Mouse (Mus musculus) kidney, embryonic 16.5 days (tissue): Measurements from ENCODE around the gene Rnf5. TPM values are rescaled to one million over a fixed set of nuclear protein-coding genes. Genes with fewer than 3 reads are reported as not detected.

Source experiments
- ATAC-seq: fragments of 200-750 bp; cut with Nextera tagmentation; 2 replicates; pipeline ENCODE4 v1.8.0; 2017; ENCODE audit warnings: moderate TSS enrichment; ENCODE audit not compliant: low FRiP score, low TSS enrichment
- H3K27ac ChIP-seq: fragments of 300-500 bp; sonication (generic); 2 replicates; pipeline ENCODE4 v1.5.1; 2014; ENCODE audit warnings: low read length
- H3K27me3 ChIP-seq: fragments of 300-500 bp; sonication (generic); 2 replicates; pipeline ENCODE4 v1.6.1; 2014; ENCODE audit warnings: low read length, control low read depth, mixed read lengths; ENCODE audit not compliant: insufficient read depth
- H3K36me3 ChIP-seq: fragments of 300-500 bp; sonication (generic); 2 replicates; pipeline ENCODE4 v1.6.1; 2014; ENCODE audit warnings: low read length, control low read depth, mixed read lengths; ENCODE audit not compliant: insufficient read depth
- H3K4me1 ChIP-seq: fragments of 300-500 bp; sonication (generic); 2 replicates; pipeline ENCODE4 v1.6.1; 2014; ENCODE audit warnings: low read length, control low read depth, mixed read lengths; ENCODE audit not compliant: insufficient read depth
- H3K4me2 ChIP-seq: fragments of 300-500 bp; sonication (generic); replicated peaks from 2 replicates; pipeline ENCODE4 v1.6.1; 2014; ENCODE audit warnings: low read depth, low read length
- H3K4me3 ChIP-seq: fragments of 300-500 bp; sonication (generic); 2 replicates; pipeline ENCODE4 v1.5.1; 2014; ENCODE audit warnings: mild to moderate bottlenecking, low read length
- H3K9ac ChIP-seq: fragments of 300-500 bp; sonication (generic); replicated peaks from 2 replicates; pipeline ENCODE4 v1.6.1; 2014; ENCODE audit warnings: low read length
- H3K9me3 ChIP-seq: fragments of 300-500 bp; sonication (generic); 2 replicates; pipeline ENCODE4 v1.6.1; 2016; ENCODE audit warnings: low read length, control low read depth
- WGBS: fragments of 180-500 bp; shearing (Covaris S2); extraction: QIAGEN DNeasy Blood & Tissue Kit; methylation state at CpG from one replicate; pipeline ENCODE4 v1.1.7; 2014; 5-methylcytosine and 5-hydroxymethylcytosine counted together
- polyA plus RNA-seq: library from polyadenylated mRNA; unstranded; fragments of >200 nt; fragmentation: Nextera tagmentation; extraction: Ambion mirVana; gene quantifications from 2 replicates; pipeline ENCODE4 v1.2.1, GENCODE M21; 2015

Gene Rnf5
- polyA plus RNA-seq, 1 experiment from 2014 or later: 185 TPM

DNA sequence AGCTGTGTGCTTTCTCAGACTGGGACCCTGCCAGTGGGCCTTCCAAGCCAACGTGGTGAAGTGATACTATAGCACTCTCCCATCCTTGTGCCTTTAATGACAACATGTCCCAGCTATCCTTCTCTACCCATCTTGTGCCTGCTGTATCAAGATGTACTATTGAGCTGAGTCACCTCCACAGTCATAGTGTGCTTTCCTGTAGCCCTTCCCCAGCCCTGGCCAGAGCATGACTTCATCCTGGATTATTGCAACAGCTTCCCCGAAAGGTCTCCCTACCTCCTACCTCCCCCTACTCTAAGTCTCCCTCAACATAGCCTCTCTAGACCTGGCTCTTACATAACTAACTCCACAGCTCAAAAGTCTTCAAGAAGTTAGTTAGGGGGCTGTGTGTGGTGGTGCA, 32.2 kb upstream of the Rnf5 start:
- no peak overlapping the region for H3K27ac ChIP-seq
- no peak overlapping the region for H3K4me3 ChIP-seq
- no peak overlapping the region for H3K4me2 ChIP-seq
- no peak overlapping the region for H3K9ac ChIP-seq
- no peaks in the 10 kb centered on the region for H3K9me3 ChIP-seq
- 80% methylated on average over 2 of the region's 2 CpGs for WGBS
- peaks cover 16% of the 10 kb centered on the region for H3K4me1 ChIP-seq
- peaks cover 14% of the 10 kb centered on the region for H3K27me3 ChIP-seq
- ATAC-seq: no peak
- H3K36me3 ChIP-seq: no peaks in the 10 kb centered on the region

DNA sequence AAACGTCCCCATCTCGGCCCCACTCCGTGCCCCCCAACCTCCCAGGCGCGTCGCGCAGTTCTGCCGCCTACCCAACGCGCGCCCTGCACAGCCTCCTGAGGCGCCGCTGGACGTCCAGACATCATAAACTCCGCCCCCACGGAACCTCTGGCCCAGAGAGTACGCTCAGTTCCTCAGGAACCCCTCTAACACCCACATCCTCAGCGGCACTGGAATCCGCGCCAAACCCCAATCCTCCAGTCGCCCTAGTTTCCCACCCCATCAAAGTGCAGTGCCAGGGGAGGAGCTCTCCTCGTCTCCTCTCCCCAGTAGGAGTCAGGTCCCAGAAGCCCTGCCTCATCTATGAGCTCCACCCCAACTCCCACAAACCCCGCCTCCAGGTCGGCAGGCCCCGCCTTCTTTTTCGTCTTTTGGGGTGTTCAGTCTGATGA, 28.8 kb upstream of the Rnf5 start:
- H3K4me1 ChIP-seq: peaks cover 43% of the 10 kb centered on the region
- H3K9me3 ChIP-seq: no peaks in the 10 kb centered on the region
- H3K4me2 ChIP-seq: peak overlapping the region; percentile 82
- ATAC-seq: peak; percentile 36
- H3K27me3 ChIP-seq: peaks cover 26% of the 10 kb centered on the region
- no peaks in the 10 kb centered on the region for H3K36me3 ChIP-seq
- WGBS: under 1% methylated on average over 26 of the region's 26 CpGs
- peak overlapping the region; percentile 28; the same call in 1 of the 2 replicates for H3K27ac ChIP-seq
- peak overlapping the region; percentile 46 for H3K4me3 ChIP-seq
- peak overlapping the region; percentile 54 for H3K9ac ChIP-seq

DNA sequence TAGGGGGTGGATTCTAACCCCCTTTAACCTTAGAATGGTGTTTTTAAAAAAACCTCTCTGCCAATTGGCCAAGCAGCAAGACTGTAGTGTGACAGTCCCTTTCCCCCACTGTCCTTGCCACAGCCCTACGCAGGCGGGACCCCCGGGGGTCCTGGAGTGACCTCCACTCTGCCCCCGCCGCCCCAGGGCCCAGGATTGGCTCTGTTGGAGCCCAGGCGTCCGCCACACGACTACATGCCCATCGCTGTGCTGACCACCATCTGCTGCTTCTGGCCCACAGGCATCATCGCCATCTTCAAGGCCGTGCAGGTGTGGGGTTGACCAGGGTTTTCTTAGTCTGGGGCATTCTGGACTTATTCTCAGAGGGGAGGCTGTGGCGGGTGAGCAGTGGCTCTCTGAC, 28.2 kb upstream of the Rnf5 start:
- Histone ChIP-seq H3K9ac (peak overlapping the region; percentile 54; the same call in 1 of the 2 replicates), H3K9me3 (no peaks in the 10 kb centered on the region), H3K36me3 (no peaks in the 10 kb centered on the region), H3K4me3 (peak overlapping the region; percentile 46), H3K27ac (no peak overlapping the region), H3K27me3 (peaks cover 26% of the 10 kb centered on the region), H3K4me2 (peak overlapping the region; percentile 82), H3K4me1 (peaks cover 43% of the 10 kb centered on the region)
- WGBS: 8% methylated on average over 12 of the region's 12 CpGs
- no peak for ATAC-seq

DNA sequence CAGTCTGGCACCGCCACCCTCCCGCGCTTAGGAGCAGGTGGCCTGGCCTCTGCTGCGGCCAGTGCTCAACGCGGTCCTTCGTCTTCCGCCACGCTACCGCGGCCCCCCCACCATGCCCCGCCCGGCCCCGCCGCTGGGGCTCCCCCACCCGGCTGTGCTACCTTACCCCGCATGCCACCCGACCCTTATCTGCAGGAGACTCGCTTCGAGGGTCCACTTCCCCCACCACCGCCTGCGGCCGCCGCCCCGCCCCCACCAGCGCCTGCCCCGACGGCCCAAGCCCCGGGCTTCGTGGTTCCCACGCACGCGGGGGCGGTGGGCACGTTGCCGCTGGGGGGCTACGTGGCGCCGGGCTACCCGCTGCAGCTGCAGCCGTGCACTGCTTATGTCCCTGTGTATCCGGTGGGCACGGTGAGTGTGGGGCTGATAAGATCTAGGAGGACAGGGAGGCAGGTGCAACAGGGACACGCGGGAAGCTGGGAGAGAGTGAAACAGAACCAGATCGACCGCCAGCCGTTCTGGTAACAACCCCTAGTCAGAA, 27.3 kb upstream of the Rnf5 start:
- no peak overlapping the region for H3K27ac ChIP-seq
- peak overlapping the region; percentile 56 for H3K4me2 ChIP-seq
- peaks cover 26% of the 10 kb centered on the region for H3K27me3 ChIP-seq
- no peaks in the 10 kb centered on the region for H3K36me3 ChIP-seq
- peaks cover 51% of the 10 kb centered on the region for H3K4me1 ChIP-seq
- H3K9ac ChIP-seq: peak overlapping the region; percentile 53; the same call in 1 of the 2 replicates
- no peak for ATAC-seq
- H3K9me3 ChIP-seq: no peaks in the 10 kb centered on the region
- 2% methylated on average over 44 of the region's 48 CpGs for WGBS
- peak overlapping the region; percentile 36 for H3K4me3 ChIP-seq

DNA sequence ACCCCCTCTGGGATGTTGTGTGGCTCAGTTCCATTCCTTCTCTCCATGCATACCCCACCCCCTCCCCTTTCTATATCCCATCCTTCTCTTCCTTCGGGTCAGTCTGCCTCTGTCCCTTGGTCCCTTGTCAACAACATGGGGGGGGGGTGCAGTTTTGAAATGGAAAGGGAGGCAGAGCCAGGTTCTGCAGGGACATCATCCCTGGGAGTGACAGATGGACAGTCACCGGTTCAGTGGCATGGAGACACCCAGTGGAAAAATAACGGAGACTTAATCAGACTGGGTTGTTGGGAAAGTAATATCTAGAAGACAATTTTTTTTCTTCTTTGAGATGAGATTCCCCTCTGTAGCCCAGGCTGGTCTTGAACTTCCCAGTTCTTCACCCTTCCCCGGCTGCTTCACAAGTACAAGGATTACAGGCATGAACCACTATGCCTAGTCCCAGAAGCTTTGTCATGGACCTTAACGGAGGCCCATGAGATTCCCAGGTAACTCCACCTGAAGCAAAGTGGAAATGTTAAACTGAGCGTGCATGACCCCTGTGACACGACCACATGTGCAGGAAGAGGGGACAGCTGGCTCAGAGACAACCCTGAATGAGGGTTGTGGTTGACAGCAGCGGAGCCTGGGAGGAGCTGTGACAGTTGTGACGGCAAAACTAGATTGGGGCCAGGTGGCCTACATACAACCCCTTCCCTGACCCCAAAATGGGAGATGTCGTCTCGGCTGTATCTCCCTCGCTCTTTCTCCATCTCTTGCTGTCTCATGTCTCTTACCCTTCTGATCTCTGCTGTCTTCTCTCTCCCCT, 26.5 kb upstream of the Rnf5 start:
- no peak overlapping the region for H3K9ac ChIP-seq
- H3K9me3 ChIP-seq: no peaks in the 10 kb centered on the region
- H3K4me2 ChIP-seq: peak overlapping the region; percentile 87
- peak overlapping the region; percentile 12; the same call in 1 of the 2 replicates for H3K4me3 ChIP-seq
- H3K4me1 ChIP-seq: peaks cover 54% of the 10 kb centered on the region
- 17% methylated on average over 12 of the region's 12 CpGs for WGBS
- no peak overlapping the region for H3K27ac ChIP-seq
- ATAC-seq: no peak
- peaks cover 26% of the 10 kb centered on the region for H3K27me3 ChIP-seq
- H3K36me3 ChIP-seq: 0 out of 2 replicates have a peak, but pooled peaks cover 6% of the 10 kb centered on the region

DNA sequence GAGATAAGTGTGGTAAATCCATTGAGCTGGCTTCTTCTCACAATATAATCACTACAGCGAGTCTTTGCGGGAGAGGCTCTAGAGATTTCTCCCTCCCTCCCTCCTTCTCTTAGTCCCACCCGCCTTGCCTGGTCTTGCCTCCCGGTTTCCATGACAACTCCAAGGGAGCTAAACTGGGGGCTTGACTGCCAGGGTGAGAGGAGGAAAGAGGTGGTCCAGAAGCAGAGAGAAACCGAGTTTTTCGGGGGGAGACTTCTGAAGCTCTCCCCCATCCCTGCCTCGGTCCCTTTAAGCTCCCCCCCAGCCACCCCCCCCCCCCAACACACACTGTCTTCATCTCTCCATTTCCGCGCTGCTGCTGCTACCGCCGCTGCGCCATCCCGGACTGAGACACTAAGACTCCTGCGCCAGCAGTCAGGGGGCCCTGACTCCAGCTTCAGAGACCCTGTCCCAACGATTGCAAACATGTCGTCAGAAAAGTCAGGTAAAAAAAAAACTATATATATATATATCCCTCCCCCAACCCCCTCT, 25.8 kb upstream of the Rnf5 start, which contains the start of gene Prrt1:
Gene Prrt1, plus strand, starts transcription at position 313 of the 531 bp plus-strand sequence.
- Histone ChIP-seq H3K4me1 (peaks cover 54% of the 10 kb centered on the region), H3K9me3 (no peaks in the 10 kb centered on the region), H3K4me2 (peak within 1 kb of the TSS; percentile 87), H3K36me3 (0 out of 2 replicates have a peak, but pooled peaks cover 6% of the 10 kb centered on the region), H3K27me3 (peaks cover 26% of the 10 kb centered on the region), H3K9ac (peak within 1 kb of the TSS; percentile 87), H3K4me3 (peak within 1 kb of the TSS; percentile 84), H3K27ac (peak within 1 kb of the TSS; percentile 98)
- ATAC-seq: no peak
- WGBS: 4% methylated on average over 11 of the region's 16 CpGs

DNA sequence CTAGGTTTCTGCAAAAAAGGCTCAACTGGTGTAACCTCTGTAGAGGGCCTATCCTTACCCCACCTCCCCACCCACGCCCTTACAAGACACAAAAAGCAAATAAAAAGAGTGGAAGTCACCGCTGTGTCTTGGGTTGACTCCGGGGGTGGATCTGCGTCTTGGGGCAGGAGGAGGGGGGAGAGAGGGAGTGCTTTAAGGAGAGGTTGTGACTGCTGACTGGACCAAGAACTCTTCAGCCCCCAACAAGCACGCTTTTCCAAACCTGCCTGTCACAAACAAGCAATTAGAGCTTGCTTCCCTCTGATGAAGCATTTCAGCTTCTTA, 25.1 kb upstream of the Rnf5 start:
- peak overlapping the region; percentile 98 for H3K27ac ChIP-seq
- H3K4me3 ChIP-seq: peak overlapping the region; percentile 84
- H3K9ac ChIP-seq: peak overlapping the region; percentile 87
- no peak for ATAC-seq
- peaks cover 26% of the 10 kb centered on the region for H3K27me3 ChIP-seq
- H3K4me1 ChIP-seq: peaks cover 54% of the 10 kb centered on the region
- 25% methylated on average over 5 of the region's 5 CpGs for WGBS
- H3K9me3 ChIP-seq: no peaks in the 10 kb centered on the region
- peak overlapping the region; percentile 87 for H3K4me2 ChIP-seq
- 0 out of 2 replicates have a peak, but pooled peaks cover 11% of the 10 kb centered on the region for H3K36me3 ChIP-seq

DNA sequence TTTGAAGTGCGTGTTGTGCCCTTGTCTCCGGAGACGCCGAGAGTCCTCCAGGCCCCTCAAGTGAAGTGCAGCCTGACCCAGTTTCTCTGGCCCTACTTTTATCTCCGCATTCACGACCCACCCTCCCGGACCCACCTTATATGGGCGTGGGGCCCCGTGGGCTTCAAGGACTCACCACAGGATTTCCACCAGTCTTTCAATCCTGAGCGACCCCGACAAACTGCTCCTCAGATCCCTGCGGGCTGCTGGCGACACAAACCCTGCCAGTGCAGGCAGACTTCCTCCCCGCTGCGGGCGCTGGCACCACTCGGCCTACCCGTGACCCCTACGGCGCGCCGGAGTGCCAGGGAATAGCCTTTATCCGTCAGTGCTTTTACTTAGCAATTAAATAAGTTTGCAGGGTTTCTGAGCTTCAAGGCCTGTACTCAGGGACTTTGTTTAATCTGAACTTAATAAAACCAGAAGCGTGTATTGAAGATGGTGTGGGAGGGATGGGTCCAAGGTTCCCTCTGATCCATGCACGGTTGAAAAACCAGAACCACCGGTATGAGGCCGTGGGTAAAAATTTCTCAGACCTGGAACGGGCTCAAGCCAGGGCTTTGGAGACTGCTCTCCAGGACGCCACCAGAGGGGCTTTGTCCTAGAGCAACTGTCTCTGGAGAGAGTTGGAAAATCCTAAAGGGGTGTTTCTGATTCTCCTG, 24.6 kb upstream of the Rnf5 start, which contains the start of gene Ppt2:
Gene Ppt2, minus strand, starts transcription at position 568 of the 701 bp plus-strand sequence.
- no peaks in the 10 kb centered on the region for H3K9me3 ChIP-seq
- H3K4me3 ChIP-seq: peak within 1 kb of the TSS; percentile 84
- peaks cover 54% of the 10 kb centered on the region for H3K4me1 ChIP-seq
- H3K27me3 ChIP-seq: peaks cover 26% of the 10 kb centered on the region
- 3% methylated on average over 29 of the region's 29 CpGs for WGBS
- H3K9ac ChIP-seq: peak within 1 kb of the TSS; percentile 87
- H3K36me3 ChIP-seq: 0 out of 2 replicates have a peak, but pooled peaks cover 15% of the 10 kb centered on the region
- peak within 1 kb of the TSS; percentile 87 for H3K4me2 ChIP-seq
- H3K27ac ChIP-seq: peak within 1 kb of the TSS; percentile 98
- ATAC-seq: peak; percentile 8

DNA sequence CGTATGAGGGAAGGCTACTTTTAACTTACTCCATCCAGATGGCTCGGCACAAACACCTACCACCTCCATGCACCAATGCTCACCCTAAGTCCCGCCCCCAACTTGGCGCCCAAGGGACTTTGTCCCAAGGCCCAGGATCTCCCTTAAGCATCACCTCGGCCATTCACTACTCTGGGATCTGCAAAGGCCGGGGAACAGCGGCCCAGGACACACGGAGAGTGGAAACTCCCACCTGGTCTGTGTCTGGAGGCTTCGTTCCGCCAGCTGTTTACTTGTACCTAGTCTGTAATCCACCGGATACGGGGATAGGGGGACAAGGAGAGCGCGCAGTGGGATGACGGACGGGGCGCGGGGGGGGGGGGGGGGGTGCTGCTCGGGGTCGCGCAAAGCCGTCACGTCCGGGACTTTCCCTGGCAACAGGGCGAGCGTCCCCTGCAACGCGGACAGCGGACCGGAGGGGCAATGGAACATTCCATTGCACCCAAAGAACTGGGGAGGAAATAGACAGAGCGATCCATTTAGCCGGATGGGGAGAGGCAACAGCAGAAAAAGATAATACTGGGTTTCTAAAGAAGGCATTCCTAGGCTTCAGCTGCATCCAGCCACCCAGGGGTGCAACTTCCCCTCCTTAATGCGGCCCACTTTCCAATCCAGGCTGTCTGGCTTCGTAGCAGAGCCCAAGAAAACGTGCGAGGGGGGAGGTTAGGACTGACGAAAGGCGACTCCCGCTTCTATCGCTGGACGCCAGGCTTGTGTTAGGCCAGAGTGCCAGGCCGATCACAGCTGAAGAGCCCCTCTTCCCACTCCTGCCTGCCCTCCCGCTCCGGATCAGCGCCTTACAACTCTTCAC, 23.8 kb upstream of the Rnf5 start:
- Histone ChIP-seq H3K36me3 (0 out of 2 replicates have a peak, but pooled peaks cover 15% of the 10 kb centered on the region), H3K9ac (peak overlapping the region; percentile 87), H3K27me3 (peaks cover 26% of the 10 kb centered on the region), H3K9me3 (no peaks in the 10 kb centered on the region), H3K4me1 (peaks cover 54% of the 10 kb centered on the region), H3K27ac (peak overlapping the region; percentile 98), H3K4me3 (peak overlapping the region; percentile 84), H3K4me2 (peak overlapping the region; percentile 87)
- peak; percentile 85 for ATAC-seq
- WGBS: under 1% methylated on average over 38 of the region's 45 CpGs
